Mouse (Mus musculus) spleen, adult 2 months (tissue): ENCODE measurements around the gene Cerk. TPM values are rescaled to one million over a fixed set of nuclear protein-coding genes. Genes with fewer than 3 reads are reported as not detected.
A peak's percentile ranks its signal among the peaks of the same experiment; 100 is the strongest.
"Not testable (repeated sequence)": the region's sequence is repeated elsewhere in the genome, so short reads cannot be mapped to it uniquely, and the experiment has no call there.

ENCODE experiments used
- DNase-seq, 2 experiments: peaks; one replicate each; pipeline versions ENCODE4 v3.0.0 to v3.0.0-alpha.2; 2012 to 2021; ENCODE audit warnings: low spot score in 2 of 2, low read depth in 1 of 2
- H3K27ac ChIP-seq: fragments of 200-500 bp; 2 replicates; pipeline ENCODE4 v1.5.1; 2012; ENCODE audit warnings: low read length, inconsistent platforms; ENCODE audit not compliant: insufficient read depth
- H3K27me3 ChIP-seq: fragments of 200-500 bp; 2 replicates; pipeline ENCODE4 v1.6.1; 2012; ENCODE audit warnings: mild to moderate bottlenecking, moderate library complexity, low read length, inconsistent platforms; ENCODE audit not compliant: control insufficient read depth, insufficient read depth
- H3K36me3 ChIP-seq: fragments of 200-500 bp; 2 replicates; pipeline ENCODE4 v1.6.1; 2012; ENCODE audit warnings: mild to moderate bottlenecking, low read length, inconsistent platforms; ENCODE audit not compliant: control insufficient read depth, insufficient read depth
- H3K4me1 ChIP-seq: fragments of 200-500 bp; 2 replicates; pipeline ENCODE4 v1.6.1; 2011; ENCODE audit warnings: inconsistent platforms; ENCODE audit not compliant: control insufficient read depth, insufficient read depth, insufficient read length
- H3K4me3 ChIP-seq: fragments of 200-500 bp; 2 replicates; pipeline ENCODE4 v1.5.1; 2011; ENCODE audit warnings: mild to moderate bottlenecking, inconsistent platforms; ENCODE audit not compliant: insufficient read depth, insufficient read length; ENCODE audit errors: extremely low read depth
- CTCF ChIP-seq: fragments of 200-500 bp; IDR thresholded peaks from 2 replicates; pipeline ENCODE4 v1.5.1; 2011; ENCODE audit warnings: mild to moderate bottlenecking, inconsistent platforms; ENCODE audit not compliant: insufficient read depth, insufficient read length, insufficient replicate concordance; ENCODE audit errors: extremely low read depth
- POLR2A ChIP-seq: fragments of 200-500 bp; IDR thresholded peaks from 2 replicates; pipeline ENCODE4 v1.6.1; 2011; ENCODE audit warnings: low read depth, low read length, inconsistent platforms
- WGBS: fragments of 180-500 bp; shearing (Covaris S2); methylation state at CpG from one replicate; pipeline ENCODE4 v1.1.7; 2018; 5-methylcytosine and 5-hydroxymethylcytosine counted together
- polyA plus RNA-seq: library from polyadenylated mRNA; depleted of rRNA; stranded (reverse); fragments of >200 nt; gene quantifications from 2 replicates; pipeline ENCODE4 v1.2.3, GENCODE M21; 2012

Cerk gene
- polyA plus RNA-seq, 1 experiment, result 64.4 TPM

DNA sequence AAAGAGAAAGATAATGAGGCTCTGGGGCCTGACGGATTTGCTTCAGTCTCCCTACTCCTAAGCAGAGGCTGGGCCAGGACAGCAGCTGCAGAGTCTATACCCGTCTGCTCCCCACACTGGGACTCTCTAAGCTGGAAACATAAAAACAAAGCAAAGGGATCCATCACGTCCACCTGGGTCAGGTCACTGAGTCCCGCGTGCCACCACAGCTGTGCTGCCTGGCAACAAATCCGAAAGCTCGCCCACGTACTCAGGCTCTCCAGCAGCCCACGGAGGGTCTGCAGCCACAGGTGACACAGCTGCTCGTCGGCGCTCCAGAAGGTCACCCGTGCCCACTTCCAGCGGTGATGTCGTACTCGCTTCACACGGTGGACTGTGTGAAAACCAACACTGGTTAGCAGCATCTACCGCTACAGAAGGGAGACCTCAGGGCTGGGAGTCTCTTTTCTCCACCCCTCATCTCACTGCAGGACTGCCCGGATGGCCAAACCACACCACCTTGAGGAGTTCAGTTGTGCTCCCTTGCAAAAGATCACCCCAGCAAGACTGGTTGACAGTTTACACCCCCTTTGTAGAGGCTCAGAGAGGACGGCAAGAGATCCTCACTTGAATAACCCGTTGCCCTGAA lies 21.1 kb downstream of the Cerk start:
- H3K27me3 ChIP-seq, result no peaks in the 10 kb centered on the region
- H3K36me3 ChIP-seq, result peaks cover 33% of the 10 kb centered on the region
- 92% methylated on average over 21 of the region's 21 CpGs for WGBS
- no peak for TF ChIP-seq CTCF
- TF ChIP-seq POLR2A, result no peak
- no peak overlapping the region for H3K4me3 ChIP-seq
- H3K4me1 ChIP-seq, result peaks cover 15% of the 10 kb centered on the region; the same call in 1 of the 2 replicates
- no peak overlapping the region for H3K27ac ChIP-seq
- DNase-seq, result no peak

DNA sequence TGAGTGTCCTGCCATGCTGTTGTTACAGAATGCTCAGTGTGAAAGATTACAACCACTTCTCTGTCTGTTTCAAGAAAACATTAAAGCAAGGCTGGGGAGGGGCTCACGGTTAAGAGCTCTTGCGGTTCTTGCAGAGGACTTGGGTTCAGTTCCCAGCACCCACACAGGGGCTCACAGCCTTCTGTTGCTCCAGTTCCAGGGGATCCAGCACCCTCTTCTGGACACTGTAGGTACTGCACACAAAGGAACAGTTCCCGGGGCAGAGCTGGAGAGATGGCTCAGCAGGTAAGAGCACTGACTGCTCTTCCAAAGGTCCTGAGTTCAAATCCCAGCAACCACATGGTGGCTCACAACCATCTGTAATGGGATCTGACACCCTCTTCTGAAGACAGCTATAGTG lies 24.1 kb downstream of the Cerk start:
- not testable (repeated sequence) for H3K27ac ChIP-seq, H3K4me1 ChIP-seq, H3K4me3 ChIP-seq, DNase-seq, H3K27me3 ChIP-seq
- peaks cover 48% of the 10 kb centered on the region for H3K36me3 ChIP-seq
- peak; percentile 15; the same call in 1 of the 2 replicates for TF ChIP-seq CTCF
- WGBS, result 97% methylated on average over 3 of the region's 3 CpGs

DNA sequence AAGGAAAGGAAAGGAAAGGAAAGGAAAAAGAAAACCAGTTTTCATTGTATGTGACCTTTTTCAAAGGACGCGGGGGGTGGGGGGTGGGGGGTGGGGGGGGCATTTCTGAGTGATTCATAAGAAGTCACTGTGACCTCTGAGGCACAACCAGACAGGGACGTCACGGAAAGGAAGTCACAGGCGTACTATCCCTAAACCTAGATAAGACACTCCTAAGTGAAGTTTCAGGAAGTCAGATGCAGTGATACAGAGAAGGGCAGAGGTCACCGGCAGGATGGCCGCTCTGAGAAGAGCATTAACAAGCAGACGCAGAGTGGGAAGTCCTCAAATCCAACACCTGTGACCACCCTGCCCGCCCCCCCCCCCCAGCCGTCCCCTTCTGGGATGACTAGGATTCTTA lies 25.0 kb downstream of the Cerk start:
- no peak for DNase-seq
- Histone ChIP-seq H3K4me3 (no peak overlapping the region), H3K4me1 (no peaks in the 10 kb centered on the region), H3K36me3 (peaks cover 50% of the 10 kb centered on the region), H3K27me3 (no peaks in the 10 kb centered on the region), H3K27ac (no peak overlapping the region)
- 77% methylated on average over 10 of the region's 10 CpGs for WGBS
- TF ChIP-seq POLR2A, result no peak
- TF ChIP-seq CTCF, result no peak

DNA sequence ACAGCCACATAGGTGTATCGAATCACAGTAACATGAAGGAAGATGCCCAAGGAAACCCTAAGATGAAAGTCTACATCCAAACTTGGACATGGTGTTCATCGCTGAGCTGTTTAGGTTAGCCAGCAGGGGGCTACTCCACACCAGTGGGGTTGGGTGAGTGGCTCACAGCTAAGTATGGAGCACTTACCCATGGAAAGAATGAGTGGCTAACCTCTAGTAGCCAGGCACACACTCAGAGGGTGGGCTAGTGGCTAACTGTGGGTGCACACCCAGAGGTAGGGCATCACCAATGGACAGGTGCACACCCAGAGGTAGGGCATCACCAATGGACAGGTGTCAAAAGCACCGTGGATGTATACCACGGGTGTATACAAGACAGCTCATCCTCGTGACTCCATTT lies 26.2 kb downstream of the Cerk start:
- Histone ChIP-seq H3K36me3 (peaks cover 43% of the 10 kb centered on the region), H3K27ac (no peak overlapping the region), H3K4me1 (no peaks in the 10 kb centered on the region), H3K27me3 (no peaks in the 10 kb centered on the region), H3K4me3 (no peak overlapping the region)
- TF ChIP-seq POLR2A (no peak), CTCF (peak; percentile 28; the same call in 1 of the 2 replicates)
- 90% methylated on average over 5 of the region's 5 CpGs for WGBS
- no peak for DNase-seq

DNA sequence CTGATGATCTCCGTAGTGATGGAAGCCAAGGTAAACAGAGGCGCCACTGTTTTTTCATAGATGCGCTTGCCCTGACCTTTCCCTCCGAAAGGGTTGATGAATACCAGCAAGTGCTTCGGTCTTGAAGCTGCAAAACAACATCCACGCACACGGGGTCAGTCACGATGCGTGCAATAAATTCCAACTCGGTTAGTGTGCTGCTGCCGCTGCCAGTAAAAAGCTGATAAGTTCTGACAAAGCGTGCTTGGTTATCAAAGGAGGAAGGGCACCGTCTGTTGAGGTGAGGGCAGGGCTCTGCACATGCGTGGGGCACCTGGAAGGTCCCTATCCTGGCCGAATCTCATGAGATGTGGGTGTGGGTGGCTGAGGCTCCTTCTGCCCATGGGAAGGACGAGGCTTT lies 26.8 kb downstream of the Cerk start:
- TF ChIP-seq POLR2A (no peak), CTCF (no peak)
- 85% methylated on average over 16 of the region's 16 CpGs for WGBS
- Histone ChIP-seq H3K4me1 (no peaks in the 10 kb centered on the region), H3K27me3 (no peaks in the 10 kb centered on the region), H3K36me3 (peaks cover 44% of the 10 kb centered on the region), H3K27ac (no peak overlapping the region), H3K4me3 (no peak overlapping the region)
- no peak for DNase-seq

DNA sequence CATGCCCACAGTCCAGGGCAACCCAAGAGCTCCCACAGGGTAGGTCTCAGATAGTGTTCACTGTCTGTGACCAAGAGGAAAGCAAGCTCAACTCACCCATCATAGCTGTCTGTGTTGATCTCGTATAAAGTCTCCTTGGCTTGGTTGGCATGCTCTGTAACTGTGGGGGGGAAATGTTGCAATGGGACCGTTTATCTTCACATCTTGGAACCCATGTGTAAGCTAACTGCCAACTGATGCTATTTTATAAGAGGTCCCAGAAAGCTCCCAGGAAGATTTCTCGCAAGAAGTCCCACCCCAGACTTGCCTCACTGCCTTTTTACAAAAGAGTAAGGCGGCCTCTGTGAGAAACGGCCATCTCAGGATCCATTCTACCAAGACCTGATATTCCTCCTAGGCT lies 29.4 kb downstream of the Cerk start:
- Histone ChIP-seq H3K4me1 (no peaks in the 10 kb centered on the region), H3K36me3 (peaks cover 42% of the 10 kb centered on the region), H3K27me3 (no peaks in the 10 kb centered on the region), H3K27ac (no peak overlapping the region), H3K4me3 (no peak overlapping the region)
- 87% methylated on average over 5 of the region's 5 CpGs for WGBS
- TF ChIP-seq POLR2A (no peak), CTCF (no peak)
- no peak for DNase-seq

DNA sequence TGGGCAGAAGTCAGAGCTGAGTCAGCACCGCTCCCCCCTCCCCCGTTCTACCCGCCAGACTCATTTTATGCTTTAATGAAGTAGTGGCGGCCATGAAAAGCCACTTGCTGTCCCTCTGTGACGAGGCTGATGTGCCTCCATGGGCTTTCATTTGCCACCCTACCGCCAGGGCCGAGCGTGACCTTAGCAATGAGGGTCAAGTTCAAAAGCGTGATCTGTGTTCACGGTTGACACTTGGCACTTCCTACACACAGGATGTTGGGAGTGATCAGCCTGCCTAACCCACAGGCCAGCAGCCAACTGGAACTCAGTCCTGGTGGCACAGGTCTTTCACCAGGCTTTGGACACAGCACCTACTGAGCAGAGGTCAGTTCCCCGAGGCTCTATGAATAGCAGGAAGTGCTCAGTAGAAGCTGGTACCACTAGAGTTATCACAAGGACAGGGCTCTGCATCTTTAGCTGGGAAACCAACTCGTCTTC lies 32.4 kb downstream of the Cerk start:
- Histone ChIP-seq H3K4me3 (no peak overlapping the region), H3K36me3 (peaks cover 50% of the 10 kb centered on the region), H3K27me3 (no peaks in the 10 kb centered on the region), H3K27ac (no peak overlapping the region), H3K4me1 (no peaks in the 10 kb centered on the region)
- DNase-seq, result no peak
- no peak for TF ChIP-seq CTCF
- no peak for TF ChIP-seq POLR2A
- WGBS, result 88% methylated on average over 12 of the region's 12 CpGs
